In the genomic region with DNA sequence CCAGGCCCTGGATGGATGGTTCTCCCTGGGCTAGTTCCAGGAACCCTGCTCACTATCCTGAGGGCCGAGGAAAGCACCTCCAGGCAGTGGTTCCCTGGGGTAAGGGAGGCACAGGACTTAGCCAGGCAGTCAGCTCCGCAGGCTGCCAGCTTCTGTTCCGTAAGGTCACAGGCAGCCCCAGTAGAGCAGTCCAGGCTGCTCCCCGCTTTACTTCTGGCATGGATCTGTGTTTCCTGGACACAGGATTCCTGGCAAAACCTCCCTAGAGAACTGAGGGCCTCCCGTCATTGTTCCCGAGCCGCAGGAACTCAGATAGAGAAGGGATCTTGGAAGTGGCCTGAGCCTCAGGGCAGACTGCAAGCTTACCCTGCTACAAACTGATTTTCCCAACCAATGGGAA, we compare ENCODE assay signal across 9 mouse cellular contexts.
DNase-seq lines count a peak whose midpoint lies in the region; ATAC-seq lines count a peak whose summit lies in the region.
"Had no signal": no experiment of that assay in that cellular context is flagged by ENCODE, and none has a peak within 500 bp of the region (broad histone marks: within the 10 kb centered on the region; RNA-seq: fewer than 3 reads in every experiment).

No protein-coding gene starts in this region.

- no peaks in the 10 kb centered on the region for H3K36me3 ChIP-seq in liver, embryonic 15.5 days (replicated peaks)
- no peaks in the 10 kb centered on the region for H3K36me3 ChIP-seq in heart, embryonic 13.5 days
- no peaks in the 10 kb centered on the region for H3K36me3 ChIP-seq in stomach, embryonic 15.5 days

- ATAC-seq in liver, embryonic 15.5 days (ENCODE audit: insufficient read depth), result no peak
- 0 out of 2 replicates have a peak, but pooled peaks have one; percentile 2 for ATAC-seq in heart, embryonic 13.5 days (ENCODE audit: extremely low read depth, insufficient number of reproducible peaks, low FRiP score, low TSS enrichment)
- ATAC-seq in stomach, embryonic 15.5 days (ENCODE audit: insufficient read depth, low FRiP score, low read depth), result no peak
- ATAC-seq in activated CD4-positive, CD25-positive, alpha-beta regulatory T cell, adult 4 months, result no peak

- no peak overlapping the region for H3K4me2 ChIP-seq in liver, embryonic 15.5 days
- H3K4me2 ChIP-seq in heart, embryonic 13.5 days, result no peak overlapping the region
- no peak overlapping the region for H3K4me2 ChIP-seq in stomach, embryonic 15.5 days

- 58% methylated on average over 7 of the region's 7 CpGs for WGBS in liver, embryonic 15.5 days (ENCODE audit: insufficient replicate concordance)
- WGBS in heart, embryonic 13.5 days, result 39% methylated on average over 7 of the region's 7 CpGs
- WGBS in stomach, embryonic 15.5 days, result 49% methylated on average over 7 of the region's 7 CpGs

- peaks cover 14% of the 10 kb centered on the region for H3K4me1 ChIP-seq in liver, embryonic 15.5 days (replicated peaks)
- peaks cover 46% of the 10 kb centered on the region for H3K4me1 ChIP-seq in heart, embryonic 13.5 days
- peaks cover 21% of the 10 kb centered on the region for H3K4me1 ChIP-seq in stomach, embryonic 15.5 days

- H3K27ac ChIP-seq in liver, embryonic 15.5 days (replicated peaks), result 0 out of 2 replicates have a peak overlapping the region, but pooled peaks have one; percentile 9
- H3K27ac ChIP-seq in heart, embryonic 13.5 days (replicated peaks), result peak overlapping the region; percentile 75
- peak overlapping the region; percentile 27 for H3K27ac ChIP-seq in stomach, embryonic 15.5 days
- H3K27ac ChIP-seq: liver, embryonic 14.5 days had no signal

- DNase-seq in liver, result no peak
- peak; percentile 47 to 78 for DNase-seq in kidney, postnatal 25 days
- no peak for DNase-seq in embryo, embryonic 9.5 days (ENCODE audit: extremely low spot score)
- DNase-seq in MN1 (ENCODE audit: low spot score), result no peak

- H3K27me3 ChIP-seq in liver, embryonic 15.5 days, result no peaks in the 10 kb centered on the region
- H3K27me3 ChIP-seq in heart, embryonic 13.5 days (replicated peaks), result no peaks in the 10 kb centered on the region
- H3K27me3 ChIP-seq in stomach, embryonic 15.5 days (replicated peaks), result no peaks in the 10 kb centered on the region

- H3K9me3 ChIP-seq in liver, embryonic 15.5 days (replicated peaks), result no peaks in the 10 kb centered on the region
- no peaks in the 10 kb centered on the region for H3K9me3 ChIP-seq in heart, embryonic 13.5 days
- no peaks in the 10 kb centered on the region for H3K9me3 ChIP-seq in stomach, embryonic 15.5 days

- no peak overlapping the region for H3K4me3 ChIP-seq in liver, embryonic 15.5 days (replicated peaks)
- H3K4me3 ChIP-seq in heart, embryonic 13.5 days, result no peak overlapping the region
- no peak overlapping the region for H3K4me3 ChIP-seq in stomach, embryonic 15.5 days (replicated peaks)

- H3K9ac ChIP-seq in liver, embryonic 15.5 days, result no peak overlapping the region
- H3K9ac ChIP-seq in heart, embryonic 13.5 days, result peak overlapping the region; percentile 65
- H3K9ac ChIP-seq in stomach, embryonic 15.5 days, result no peak overlapping the region
- H3K9ac ChIP-seq: liver, embryonic 14.5 days had no signal

Comparison
In these comparisons a context has a peak if more than half of its experiments do, and no peak if none do; other contexts are left out.
1. H3K27ac ChIP-seq: peak in every context shown above with its lines; median percentile 75 in heart, embryonic 13.5 days; 27 in stomach, embryonic 15.5 days; 9 in liver, embryonic 15.5 days.
2. DNase-seq: peak in kidney, postnatal 25 days (2 of 2); none in liver (single experiment), embryo, embryonic 9.5 days (single experiment) and MN1 (single experiment).